Mouse (Mus musculus) frontal cortex, postnatal 36 days (tissue): ENCODE measurements around the gene Gpr35.

ENCODE experiments used
- DNase-seq, 2 experiments: peaks; one replicate each; pipeline ENCODE4 v3.0.0; 2022; ENCODE audit warnings: low spot score in 2 of 2

Gene Gpr35

GRCm38 (mm10) chr1:92981056-92981845 is 30.6 kb downstream of the Gpr35 start:
- DNase-seq: no peak

DNA sequence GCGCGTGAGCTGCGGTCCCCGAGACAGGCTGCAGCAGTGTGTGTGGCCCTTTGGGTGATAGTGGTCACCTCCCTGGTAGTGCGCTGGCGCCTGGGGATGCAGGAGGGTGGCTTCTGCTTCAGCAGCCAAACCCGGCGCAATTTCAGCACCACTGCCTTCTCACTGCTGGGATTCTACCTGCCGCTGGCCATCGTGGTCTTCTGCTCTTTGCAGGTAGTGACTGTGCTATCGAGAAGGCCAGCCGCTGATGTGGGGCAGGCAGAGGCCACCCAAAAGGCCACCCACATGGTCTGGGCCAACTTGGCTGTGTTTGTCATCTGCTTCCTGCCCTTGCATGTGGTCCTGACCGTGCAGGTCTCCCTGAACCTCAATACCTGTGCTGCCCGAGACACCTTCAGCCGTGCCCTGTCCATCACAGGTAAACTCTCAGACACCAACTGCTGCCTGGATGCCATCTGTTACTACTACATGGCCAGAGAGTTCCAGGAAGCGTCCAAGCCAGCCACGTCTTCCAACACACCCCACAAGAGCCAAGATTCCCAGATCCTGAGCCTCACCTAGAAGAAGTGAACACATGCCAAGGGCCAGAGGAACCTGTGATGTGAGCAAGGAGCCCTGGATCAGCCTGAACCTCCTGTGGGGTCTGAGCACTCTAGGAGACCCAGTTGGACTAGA is 32.4 kb downstream of the Gpr35 start:
- DNase-seq: no peak

DNA sequence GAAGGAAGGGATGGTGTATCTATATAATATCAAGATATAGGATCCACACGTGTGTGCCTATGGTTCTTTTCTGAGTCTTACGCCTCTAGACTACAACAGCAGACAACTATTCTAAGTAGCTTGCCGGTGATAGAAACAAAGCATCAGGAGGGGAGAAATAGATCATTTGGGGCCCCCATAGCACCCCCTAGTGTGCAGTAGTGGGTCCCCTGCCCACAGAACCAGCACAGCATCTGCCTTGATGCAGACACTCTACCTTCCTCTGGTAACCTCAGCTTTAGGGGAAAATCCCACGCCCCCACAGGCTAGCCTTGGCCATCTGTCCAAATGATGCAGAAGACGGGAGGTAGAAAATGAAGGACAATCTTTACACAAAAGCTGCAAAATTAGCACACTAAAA is 34.3 kb downstream of the Gpr35 start:
- no peak for DNase-seq

- DNase-seq: no peak
These were observed 38.2 kb downstream of the Gpr35 start for GRCm38 (mm10) chr1:92988894-92989293.

DNA sequence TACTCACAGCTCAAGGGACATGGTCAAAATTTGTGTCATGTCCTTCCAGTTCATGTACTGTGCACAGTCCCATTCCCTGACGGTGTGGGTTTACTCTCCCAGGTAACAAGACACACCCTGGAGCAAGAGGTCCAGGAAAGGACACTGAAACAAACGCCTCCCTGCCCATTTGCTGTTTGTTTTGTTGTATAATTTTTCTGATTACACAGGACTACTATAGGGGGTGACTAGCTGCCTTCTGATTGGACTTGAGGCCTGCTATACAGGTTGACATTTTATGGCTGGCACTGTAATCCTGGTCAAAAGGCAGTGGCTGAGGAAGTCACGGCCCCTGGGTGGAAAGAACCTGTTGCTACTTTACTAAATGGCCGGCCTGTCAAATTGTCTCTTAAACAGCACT is 39.2 kb downstream of the Gpr35 start:
- no peak for DNase-seq

- DNase-seq: no peak
These were observed 41.7 kb downstream of the Gpr35 start for GRCm38 (mm10) chr1:92992214-92992855.

- no peak for DNase-seq
These were observed 42.2 kb downstream of the Gpr35 start for GRCm38 (mm10) chr1:92992880-92993279.

GRCm38 (mm10) chr1:93006061-93006460 is 55.4 kb downstream of the Gpr35 start, which contains the start of gene Aqp12:
Gene Aqp12 (plus strand): TSS chr1:93006334.
- no peak for DNase-seq

DNA sequence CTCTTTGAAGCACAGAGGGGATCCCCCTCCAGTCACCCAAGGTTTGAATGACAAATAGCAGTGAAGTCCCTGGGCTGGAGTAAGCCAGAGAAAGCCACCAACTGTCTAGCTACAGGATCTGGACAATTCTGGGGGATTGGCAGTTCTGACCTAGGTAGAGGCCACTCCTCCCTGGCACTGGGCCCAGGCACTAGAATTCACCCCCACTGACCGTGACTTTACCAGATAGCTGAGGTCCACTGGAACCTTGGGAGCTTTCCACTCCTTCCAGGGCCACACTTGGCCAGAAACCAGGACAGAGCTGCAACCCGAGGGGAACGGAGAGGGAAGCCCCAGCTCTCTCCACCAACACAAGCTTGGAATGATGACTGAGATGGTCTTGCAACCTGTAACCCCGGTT is 58.5 kb downstream of the Gpr35 start:
- DNase-seq: no peak

DNA sequence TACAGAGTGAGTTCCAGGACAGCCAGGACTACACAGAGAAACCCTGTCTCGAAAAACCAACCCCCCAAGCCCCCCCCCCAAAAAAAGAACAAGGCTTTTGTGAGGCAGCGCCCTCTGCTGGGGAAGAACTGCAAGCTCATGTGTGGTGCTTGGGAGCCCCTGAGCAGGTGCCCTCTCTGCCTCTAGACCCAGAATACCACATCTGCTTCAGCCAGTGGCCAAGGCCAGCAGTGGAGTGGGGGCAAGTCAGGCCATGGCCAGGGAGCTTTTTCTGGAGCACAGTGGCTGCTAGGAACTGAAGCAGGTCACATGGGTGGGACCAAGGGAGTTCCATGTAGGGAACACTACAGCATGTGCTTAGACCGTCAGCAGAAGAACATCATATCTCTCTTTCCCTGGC is 60.1 kb downstream of the Gpr35 start:
- DNase-seq: no peak

DNA sequence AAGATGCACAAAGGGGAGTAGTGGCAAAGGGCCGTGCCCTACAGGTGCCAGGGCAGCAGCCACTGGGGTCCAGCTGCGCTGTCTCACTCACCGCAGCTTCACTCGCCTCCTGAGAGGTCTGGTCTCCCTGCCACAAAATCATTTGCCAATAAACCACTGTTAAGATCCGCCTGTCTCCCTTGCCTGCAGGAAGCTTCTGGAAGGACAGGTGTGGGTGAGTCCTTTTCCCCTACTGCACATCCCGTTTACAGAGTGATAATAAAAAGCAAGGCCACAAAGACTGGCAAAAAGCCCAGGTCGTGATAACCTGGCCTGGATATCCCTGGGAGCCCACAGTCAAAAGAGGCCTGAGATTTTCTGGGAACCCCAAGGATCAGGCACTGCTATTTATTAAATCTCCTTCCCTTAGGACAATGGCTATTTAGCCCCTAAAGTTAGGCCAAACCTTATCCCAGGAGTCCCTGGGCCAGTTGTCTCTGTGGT is 61.5 kb downstream of the Gpr35 start:
- no peak for DNase-seq

GRCm38 (mm10) chr1:93013367-93013766 is 62.7 kb downstream of the Gpr35 start:
- DNase-seq: no peak

DNA sequence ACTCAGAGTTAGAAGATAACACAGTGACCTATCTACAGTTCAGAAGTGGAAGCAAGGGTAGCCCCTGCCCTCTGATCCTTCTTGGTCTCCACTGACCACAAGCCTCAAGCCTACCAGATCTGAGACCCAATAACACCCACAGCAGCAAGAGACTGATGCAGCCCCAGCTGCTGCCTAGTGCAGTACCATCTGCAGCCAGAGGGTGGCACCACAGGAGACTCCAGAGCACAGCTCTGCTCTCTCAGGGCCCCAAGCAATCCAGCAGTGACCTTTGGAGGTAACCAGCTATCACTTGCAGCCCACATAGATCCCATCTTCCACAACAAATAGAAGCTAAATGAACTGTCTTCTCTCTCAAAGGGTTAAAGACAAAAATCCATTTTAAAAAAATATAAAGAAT is 63.8 kb downstream of the Gpr35 start:
- peak; percentile 79 to 80 for DNase-seq

DNA sequence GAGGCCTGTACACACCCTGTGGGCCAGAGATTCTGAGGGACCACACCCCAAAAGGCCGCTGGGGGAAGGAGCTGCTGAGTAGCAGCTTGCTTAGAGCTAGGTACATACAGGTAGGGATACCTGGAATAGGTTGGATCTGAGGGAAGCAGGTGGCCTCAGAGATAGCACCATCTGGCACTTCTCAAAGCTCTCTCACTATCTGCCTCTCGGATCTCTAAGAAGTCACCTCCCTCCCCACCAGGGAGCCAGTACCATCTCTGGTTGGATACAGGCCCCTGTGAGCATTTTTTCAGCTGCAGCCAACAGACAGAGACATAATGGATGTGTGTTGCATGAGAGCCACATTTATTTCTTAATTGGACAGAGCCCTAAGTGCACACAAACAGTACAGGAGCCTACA is 64.5 kb downstream of the Gpr35 start:
- DNase-seq: no peak

GRCm38 (mm10) chr1:93018716-93019115 is 68.1 kb downstream of the Gpr35 start:
- no peak for DNase-seq

DNA sequence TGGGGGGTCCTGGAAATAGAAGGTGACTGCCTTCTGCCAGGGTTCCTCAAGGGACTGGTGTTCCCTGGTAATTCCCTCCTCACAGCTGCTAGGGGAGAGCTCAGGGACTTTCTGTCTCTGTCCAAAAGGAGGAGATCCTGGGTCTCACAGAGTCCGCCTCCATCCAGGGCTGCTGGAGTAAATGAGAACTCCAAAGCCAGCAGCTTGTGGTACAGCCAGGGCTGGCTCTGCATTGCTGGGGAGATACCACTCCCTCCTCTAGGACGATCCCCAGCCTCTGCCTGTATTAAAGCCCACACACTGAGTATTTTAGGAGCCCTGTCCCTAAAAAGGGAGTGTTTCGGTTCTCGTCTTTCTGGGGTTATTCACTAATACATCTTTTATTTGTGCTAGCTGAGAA is 69.9 kb downstream of the Gpr35 start:
- DNase-seq: peak in 1 of 2 experiments; percentile 50

- DNase-seq: no peak
These were observed 75.9 kb downstream of the Gpr35 start for GRCm38 (mm10) chr1:93026600-93026999.

- DNase-seq: no peak
These were observed 78.7 kb downstream of the Gpr35 start for GRCm38 (mm10) chr1:93029387-93029786.

DNA sequence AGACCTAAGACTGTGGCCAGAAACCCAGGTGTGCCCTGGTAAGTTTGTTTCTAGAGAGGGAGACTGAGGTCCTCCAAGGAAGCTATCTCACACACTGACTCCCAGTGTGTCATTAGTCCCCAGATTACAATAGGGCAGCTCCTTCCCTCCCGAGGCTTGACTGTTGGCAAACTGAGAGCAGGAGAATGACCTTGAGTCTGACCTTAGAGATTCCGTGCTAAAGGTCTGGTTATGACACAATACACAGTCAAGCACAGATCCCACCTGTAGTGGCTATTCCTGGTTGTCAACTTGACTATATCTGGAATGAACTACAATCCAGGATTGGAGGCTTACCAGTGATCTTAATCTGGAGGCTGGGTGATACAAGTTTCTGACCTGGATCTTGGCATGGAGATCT is 79.4 kb downstream of the Gpr35 start:
- DNase-seq: no peak

DNA sequence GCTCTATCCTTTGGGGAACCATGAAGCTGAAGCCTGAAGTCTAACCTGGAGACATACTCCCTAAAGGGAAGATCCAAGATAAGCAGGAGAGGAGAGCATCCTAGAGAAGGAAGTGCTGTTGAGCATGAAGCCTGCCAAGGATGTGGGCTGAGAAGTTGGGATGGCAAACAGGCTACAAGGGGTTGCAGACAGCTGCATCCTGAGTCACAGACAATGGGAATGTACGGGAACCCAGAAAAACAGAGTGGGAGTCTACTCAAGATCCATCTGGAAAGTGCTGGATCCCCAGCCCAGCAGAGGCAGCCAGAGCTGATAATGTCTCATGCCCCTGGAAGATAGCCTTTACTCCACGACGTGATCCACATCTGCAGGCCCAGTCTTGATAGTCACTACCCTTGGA is 80.5 kb downstream of the Gpr35 start:
- DNase-seq: no peak

DNA sequence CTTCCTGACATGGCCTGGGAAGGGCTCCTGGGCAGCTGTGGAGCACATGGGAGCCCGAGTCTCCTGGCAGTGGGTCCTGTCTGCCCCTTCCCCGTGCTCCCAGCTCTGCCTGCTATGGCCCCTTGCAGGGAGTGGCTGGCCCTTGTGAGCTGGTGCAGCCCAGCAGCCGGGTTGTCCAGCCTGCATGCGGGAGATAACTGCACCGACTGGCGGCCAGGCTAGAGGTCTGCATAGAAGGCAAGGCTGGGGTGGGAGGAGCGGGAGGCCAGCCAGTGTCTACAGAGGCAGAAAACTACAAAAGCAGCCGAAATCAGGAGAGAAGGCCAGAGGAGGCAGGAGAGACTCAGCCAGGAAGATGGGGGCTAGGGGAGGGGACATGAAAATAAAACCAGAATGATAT is 83.3 kb downstream of the Gpr35 start:
- DNase-seq: no peak

DNA sequence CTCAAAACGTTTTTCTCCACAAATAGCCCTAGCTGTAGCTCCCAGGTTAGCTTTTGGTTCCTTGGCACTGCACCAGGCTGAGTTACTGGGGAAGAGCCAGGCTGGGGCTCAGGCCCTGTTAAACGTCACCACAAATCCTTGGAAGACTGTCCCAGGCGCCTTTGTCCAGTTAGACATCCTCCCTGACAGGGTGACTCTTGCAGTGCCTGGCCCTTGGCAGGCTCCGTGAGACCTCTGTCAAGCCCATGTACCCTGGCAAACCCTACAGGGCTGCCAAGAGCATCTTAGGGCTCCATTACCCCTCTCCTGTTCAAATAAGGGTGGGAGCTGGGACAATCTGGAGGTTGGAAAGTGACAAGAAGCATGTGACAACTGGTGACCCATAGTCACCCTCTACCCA is 85.3 kb downstream of the Gpr35 start:
- DNase-seq: no peak
